Mouse (Mus musculus) thymus, postnatal 36 days (tissue): ENCODE measurements around the gene Kcnh4.

Source experiments
- DNase-seq, 2 experiments: peaks; one replicate each; pipeline ENCODE4 v3.0.0; 2022; ENCODE audit warnings: mixed read lengths in 2 of 2

Gene Kcnh4

DNA sequence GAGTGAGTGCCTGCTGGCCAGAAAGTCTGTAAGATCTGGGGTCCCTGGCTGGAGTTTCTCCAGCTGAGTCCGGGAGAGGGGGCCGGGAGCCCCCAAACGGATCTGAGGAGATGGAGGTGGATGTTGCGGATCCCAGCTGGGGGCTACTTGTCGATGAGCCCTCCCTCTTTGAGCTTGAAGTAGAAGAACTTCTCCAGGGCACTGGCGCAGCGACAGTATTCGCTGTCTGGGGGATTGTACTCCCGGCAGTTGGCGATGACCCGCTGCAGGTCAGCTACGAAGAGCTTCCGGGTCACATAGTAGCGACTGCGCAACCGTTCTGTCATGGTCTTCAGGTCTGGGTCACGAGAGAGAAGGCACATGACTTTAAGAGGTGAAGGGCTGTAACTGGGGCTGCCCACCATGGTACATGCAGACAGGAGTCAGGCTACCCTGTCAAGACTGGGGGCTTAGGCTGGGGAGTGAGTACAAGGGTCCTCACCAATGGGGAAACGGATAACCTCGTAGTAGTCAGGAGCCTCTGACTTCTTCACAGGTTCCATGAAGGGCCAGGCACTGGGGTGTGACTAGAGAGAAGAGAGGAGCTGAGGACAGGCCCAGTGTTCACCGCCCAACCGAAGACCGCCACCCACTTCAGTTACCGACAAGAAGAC, 54.5 kb downstream of the Kcnh4 start:
- no peak for DNase-seq

DNA sequence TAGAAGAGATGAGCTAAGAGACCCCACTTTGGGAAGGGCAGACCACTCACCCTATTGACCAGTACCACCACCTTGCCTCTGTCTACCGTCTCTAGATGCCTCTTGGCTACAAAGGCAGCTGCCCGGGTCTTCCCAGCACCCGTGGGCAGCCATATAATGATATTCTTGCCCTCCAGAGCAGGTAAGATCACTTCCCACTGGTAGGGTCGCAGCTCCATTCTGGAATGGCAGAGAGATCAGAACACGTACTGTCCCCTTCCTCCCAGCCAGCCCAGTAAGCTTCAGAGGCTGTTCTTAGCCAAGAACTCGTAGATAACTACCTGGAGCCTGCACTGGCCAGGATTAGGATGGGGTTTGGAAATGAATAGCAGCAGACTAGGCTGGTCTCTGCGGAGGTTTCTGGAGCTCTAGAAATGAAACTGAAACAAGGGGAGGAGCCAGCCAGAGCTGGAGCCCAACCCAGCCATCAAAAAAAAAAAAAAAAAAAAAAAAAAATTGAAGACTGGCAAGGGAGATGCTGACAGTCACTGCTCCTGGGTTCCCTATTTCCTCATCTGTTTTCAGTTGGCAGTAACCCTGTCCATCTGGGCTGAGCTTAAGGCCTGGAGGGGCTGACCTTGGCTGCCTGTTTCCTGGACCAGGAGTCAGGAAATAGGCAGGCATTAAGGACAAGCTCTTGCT, 55.8 kb downstream of the Kcnh4 start, which contains the start of gene Dhx58:
Gene Dhx58, minus strand, starts transcription at position 421 of the 681 bp plus-strand sequence.
- DNase-seq = no peak

GRCm38 (mm10) chr11:100703366-100703765, 56.4 kb downstream of the Kcnh4 start:
- no peak for DNase-seq

DNA sequence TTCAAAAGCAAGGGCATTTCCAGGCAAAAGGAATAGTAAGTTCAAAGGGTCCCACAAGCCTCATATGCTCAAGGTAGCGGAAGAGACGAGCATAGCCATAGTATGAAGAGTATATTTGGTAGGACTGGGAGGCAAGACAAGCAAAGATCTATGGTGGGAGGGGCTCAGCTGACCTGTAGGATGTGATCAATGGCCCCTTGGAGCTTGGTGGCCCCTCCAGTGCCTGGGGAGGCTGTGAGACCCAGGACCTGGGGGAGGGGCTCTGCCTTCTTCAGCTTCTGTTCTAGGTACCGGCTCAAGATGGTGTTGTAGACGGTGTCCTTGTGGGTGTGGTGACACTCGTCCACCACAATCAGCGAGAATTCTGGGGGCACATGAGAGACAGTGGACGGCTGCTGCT, 56.8 kb downstream of the Kcnh4 start:
- no peak for DNase-seq

DNA sequence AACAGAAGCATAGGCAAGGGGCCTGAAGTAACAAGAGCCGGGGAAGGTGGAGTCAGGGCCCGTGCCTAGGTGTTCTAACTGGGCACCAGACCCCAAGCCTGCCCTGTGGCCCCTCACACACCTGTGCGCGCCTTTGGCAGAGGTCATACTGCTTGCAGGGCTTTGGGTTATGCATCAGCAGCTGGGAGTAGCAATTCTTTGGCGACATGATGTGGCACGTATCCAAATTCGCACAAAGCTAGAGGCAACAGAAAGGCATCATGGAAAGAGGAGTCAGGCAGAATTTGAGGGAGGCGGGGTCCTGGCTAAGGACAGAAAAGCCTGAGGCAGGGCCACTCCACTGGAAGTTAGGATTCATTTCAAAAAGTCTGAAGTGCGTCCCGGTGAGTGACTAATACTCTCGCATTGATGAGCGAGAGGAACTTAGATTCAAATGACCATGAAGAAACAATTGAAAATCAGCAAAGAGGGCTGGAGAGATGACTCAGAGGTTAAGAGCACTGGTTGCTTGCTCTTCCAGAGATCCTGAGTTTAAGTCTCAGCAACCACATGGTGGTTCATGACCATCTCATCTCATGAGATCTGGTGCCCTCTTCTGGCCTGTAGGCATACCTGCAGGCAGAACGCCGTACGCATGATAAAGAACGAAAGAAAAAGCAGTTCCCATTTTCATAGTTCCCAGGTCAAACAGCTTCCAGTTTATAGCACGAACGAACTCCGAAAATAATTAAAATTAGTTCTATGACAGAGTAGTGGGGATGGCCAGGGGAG, 57.5 kb downstream of the Kcnh4 start:
- peak in 1 of 2 experiments; percentile 61 for DNase-seq

DNA sequence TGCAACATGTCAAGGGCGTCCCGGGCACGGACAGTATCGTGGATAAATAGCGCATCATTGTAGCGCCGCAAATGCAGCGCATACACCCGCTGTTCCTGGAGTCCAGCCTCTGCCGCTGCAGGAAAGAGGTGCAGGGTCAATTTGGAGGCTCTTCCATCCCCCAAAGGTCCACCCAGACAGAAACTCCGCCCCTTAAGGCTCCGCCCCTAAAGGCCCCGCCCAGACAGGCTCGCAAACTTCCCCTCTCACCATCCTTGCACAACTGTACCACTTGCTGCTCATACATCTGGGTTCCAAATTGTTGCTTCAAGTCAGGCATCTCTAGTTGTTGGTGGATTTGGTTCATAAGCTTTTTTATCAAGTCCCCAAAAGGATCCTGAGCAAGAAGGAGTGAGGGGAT, 58.4 kb downstream of the Kcnh4 start:
- DNase-seq = peak; percentile 49 to 54

DNA sequence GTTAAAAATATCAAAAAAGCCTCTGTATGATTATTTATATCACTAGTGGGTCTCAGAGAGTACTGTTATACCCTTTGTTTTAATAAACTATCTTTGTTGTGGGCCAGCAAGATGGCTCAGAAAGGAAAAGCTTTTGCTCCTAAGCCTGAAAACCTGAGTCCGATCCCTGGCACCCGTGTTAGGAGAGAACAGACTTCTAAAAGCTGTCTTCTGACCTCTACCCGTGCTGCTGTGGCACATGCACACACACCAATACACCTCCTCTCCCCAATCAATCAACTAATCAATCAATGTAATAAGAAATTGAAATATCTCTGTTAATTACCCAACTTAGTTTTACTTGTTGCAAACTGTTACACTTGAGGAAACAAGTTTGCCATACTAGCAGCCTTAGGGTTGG, 59.0 kb downstream of the Kcnh4 start:
- DNase-seq = no peak

DNA sequence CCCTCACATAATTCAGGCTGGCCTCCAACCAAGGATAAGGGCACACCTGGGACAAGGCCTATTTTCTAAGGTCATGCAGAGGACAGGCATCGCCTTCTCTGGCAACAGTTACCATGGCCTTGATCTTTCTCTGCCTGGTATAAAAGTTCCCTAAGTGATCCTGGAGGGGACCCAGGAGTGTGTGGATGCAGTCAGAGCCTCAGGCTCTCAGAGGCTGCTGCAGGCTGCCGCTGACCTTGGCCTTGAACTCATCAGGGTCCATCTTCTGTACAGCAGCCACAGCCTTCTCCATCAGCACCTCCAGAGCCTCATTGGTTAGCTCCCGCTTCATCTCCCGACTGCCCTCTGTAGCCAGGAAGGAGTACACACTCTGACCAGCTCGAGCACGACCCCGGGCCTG, 61.8 kb downstream of the Kcnh4 start:
- DNase-seq = no peak

DNA sequence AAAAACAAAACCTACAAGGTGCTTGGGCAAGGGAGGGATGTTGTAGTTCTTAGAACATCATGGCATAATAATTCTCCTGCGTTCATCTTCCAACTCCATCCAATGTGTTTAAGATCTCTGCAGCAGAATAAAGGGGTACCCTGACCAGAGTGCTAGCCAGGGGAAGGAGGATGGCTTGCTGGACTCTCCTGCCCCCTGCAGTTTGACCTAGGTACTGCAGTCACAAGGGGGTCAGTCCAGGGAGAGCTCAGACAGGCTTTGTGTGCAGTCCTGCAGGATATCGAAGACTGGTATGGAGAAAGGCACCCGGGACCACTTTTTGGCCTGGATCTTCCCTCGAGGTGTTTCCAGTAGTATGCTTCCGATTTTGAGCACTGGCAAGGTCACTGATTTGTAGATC, 64.8 kb downstream of the Kcnh4 start:
- peak; percentile 68 to 78 for DNase-seq

DNA sequence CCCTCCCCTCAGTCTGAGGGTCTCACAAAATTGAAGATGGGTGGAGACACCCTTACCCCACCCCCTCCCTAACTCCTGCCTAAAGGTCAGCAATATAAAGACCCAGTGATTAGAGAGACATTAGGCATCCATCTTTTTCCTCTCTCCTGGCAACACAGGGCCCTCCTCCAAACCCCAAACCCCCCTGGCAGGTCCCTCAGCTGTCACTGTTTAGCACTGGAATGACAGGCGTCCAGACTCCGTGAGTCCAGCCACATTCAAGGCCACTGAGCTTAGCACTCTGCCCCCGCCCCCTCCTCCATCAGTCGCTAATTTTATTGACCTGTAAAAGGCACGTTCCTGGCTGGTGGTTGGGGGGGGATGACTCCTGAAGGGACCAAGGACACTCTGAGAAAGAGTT, 66.6 kb downstream of the Kcnh4 start:
- DNase-seq = no peak

- DNase-seq = peak; percentile 46 to 52
These were observed 67.6 kb downstream of the Kcnh4 start, which contains the start of gene Zfp385c for GRCm38 (mm10) chr11:100692164-100692616. Gene Zfp385c, minus strand, starts transcription at chr11:100692455.

GRCm38 (mm10) chr11:100690389-100690788, 69.4 kb downstream of the Kcnh4 start:
- DNase-seq = no peak
